Mouse (Mus musculus) bone marrow macrophage, adult 2 months (primary cell): ENCODE results near the gene Emp1. TPM values are rescaled to one million over a fixed set of nuclear protein-coding genes. Genes with fewer than 3 reads are reported as not detected.

Source experiments
- H3K27ac ChIP-seq: 2 replicates; pipeline ENCODE4 v1.5.1; 2012; ENCODE audit warnings: low read depth, low read length; ENCODE audit not compliant: insufficient read depth
- H3K4me1 ChIP-seq: 2 replicates; pipeline ENCODE4 v1.6.1; 2012; ENCODE audit warnings: low read length; ENCODE audit not compliant: control insufficient read depth, insufficient read depth
- H3K4me3 ChIP-seq: 2 replicates; pipeline ENCODE4 v1.5.1; 2012; ENCODE audit warnings: mild to moderate bottlenecking, low read length, moderate library complexity; ENCODE audit not compliant: insufficient read depth
- CTCF ChIP-seq: IDR thresholded peaks from 2 replicates; pipeline ENCODE4 v1.5.1; 2012; ENCODE audit warnings: low read depth, mild to moderate bottlenecking, low read length, moderate library complexity
- POLR2A ChIP-seq: IDR thresholded peaks from 2 replicates; pipeline ENCODE4 v1.6.1; 2012; ENCODE audit warnings: mild to moderate bottlenecking, low read depth, low read length, borderline replicate concordance
- polyA plus RNA-seq: library from polyadenylated mRNA; stranded (reverse); fragments of >200 nt; gene quantifications from 2 replicates; pipeline ENCODE4 v1.2.4, GENCODE M21; 2012; ENCODE audit not compliant: missing spikeins, insufficient read depth, insufficient read length

The Emp1 gene
- polyA plus RNA-seq, 1 experiment, result 173 TPM

DNA sequence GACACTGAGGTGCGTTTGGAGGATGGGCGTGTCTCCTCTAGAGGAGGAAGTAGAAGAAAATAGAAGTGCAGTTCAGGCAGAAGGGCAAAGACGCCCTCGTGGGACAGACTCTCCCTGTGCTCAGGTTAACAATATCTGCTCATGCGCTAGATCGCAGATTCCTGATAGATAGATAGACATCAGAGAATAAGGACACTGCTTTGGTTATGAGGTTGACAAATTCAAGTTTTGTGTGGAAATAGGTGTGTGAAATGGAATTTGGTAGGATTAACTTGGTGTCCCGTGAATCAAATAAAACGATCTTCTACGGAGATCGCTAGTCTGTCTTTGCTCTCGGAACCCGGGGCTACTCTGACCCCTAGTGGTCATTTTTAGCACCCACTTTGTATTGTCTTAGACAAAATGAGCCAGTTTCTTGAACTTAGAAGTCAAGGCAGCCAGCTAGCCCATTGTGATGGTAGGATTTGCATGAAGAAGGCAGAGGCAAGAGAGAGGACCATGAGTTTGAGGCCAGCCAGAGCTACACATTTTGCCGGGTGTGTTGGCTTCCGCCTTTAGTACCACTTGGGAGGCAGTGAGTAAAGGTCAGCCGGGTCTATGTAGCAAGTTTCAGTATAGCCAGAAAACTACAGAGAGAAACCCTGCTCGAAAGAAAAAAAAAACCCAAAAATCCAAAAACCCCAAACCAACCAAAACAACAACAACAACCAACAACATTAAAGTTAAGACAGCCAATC is 15.4 kb downstream of the Emp1 start:
- Histone ChIP-seq H3K27ac (no peak overlapping the region), H3K4me3 (no peak overlapping the region), H3K4me1 (peaks cover 5% of the 10 kb centered on the region)
- TF ChIP-seq POLR2A, result no peak
- peak; percentile 25; the same call in 1 of the 2 replicates for TF ChIP-seq CTCF

DNA sequence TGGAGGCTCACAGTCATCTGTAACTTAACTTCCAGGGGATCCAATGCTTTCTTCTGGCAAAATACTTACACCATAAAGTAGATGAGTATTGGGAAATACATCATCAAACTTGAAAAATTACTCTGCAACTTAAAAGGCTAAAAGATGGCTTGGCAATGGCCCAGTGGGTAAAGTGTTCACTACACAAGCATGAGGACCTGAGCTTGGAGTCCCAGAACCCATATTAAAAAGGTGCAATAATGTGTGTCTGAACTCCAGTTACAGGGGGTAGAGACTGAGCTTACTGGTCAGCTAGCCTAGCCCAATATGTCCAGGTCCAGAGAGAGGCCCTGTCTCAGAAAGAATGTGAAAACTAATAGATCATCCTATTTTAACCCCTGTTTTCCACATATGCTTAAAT is 21.6 kb downstream of the Emp1 start:
- Histone ChIP-seq H3K4me1 (no peaks in the 10 kb centered on the region), H3K4me3 (no peak overlapping the region), H3K27ac (no peak overlapping the region)
- TF ChIP-seq CTCF, result no peak
- no peak for TF ChIP-seq POLR2A

DNA sequence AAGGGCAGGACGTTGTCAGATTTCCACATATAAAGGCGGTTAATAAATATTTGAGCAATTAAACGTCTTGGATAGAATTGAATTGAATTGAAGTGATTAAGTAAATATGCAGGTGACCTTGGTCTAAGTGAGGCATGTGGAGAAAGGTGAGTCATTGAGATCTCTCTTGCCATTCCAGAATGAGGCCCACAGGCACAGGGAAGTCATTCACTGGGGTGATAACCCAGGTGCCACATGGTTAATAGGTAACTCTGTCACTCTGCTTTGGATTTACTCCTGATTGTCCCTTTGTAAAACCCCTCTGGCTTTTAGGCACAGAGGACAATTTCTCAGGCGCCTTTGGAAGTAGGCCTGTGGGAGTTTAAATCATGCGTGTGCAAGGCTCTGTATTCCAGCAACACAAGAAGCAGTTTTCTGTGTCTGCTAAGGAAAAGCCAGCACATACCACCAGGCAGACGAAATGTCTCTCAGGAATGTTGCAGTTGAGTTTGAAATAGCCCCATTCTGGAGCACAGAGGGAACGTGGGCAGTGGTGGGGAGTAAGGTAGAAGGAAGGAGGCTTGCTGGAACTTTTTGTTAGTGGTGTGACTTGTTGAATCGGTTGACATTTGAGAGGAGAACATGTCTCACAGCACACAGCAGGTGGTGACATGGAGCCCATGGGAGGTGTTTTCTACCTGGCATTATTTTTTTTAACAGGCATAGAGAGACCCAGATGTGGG is 23.6 kb downstream of the Emp1 start:
- TF ChIP-seq CTCF (no peak), POLR2A (no peak)
- H3K27ac ChIP-seq, result no peak overlapping the region

GRCm38 (mm10) chr6:135387653-135388052 is 25.3 kb downstream of the Emp1 start:
- H3K27ac ChIP-seq, result no peak overlapping the region
- H3K4me1 ChIP-seq, result no peaks in the 10 kb centered on the region
- no peak overlapping the region for H3K4me3 ChIP-seq
- TF ChIP-seq CTCF (no peak), POLR2A (no peak)

More for the DNA sequence above, 23.6 kb downstream of the Emp1 start:
- no peak overlapping the region for H3K4me3 ChIP-seq
- H3K4me1 ChIP-seq, result no peaks in the 10 kb centered on the region

DNA sequence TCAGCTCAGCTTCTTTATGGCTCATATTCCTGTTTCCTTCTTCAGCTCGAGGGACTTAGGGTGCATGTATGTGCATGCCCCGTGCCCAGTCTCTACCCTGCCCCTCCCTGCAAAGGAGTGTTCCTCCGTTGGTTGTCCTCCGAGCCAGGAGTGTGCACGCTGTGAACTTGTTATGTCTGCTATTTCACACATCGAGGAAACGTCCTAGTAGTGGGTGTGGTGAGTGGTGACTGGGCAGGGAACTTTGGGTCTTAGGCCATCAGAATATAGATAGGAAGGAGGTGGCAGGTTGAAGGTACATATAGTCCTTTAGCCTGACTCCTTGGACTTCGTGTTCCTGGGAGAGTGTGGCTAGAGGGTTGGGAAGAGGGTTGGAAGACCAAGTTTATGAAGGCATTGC is 26.4 kb downstream of the Emp1 start:
- no peak overlapping the region for H3K27ac ChIP-seq
- no peak overlapping the region for H3K4me3 ChIP-seq
- TF ChIP-seq CTCF (no peak), POLR2A (no peak)
- no peaks in the 10 kb centered on the region for H3K4me1 ChIP-seq

GRCm38 (mm10) chr6:135390398-135390797 is 28.1 kb downstream of the Emp1 start:
- H3K27ac ChIP-seq, result no peak overlapping the region
- H3K4me1 ChIP-seq, result no peaks in the 10 kb centered on the region
- TF ChIP-seq CTCF (no peak), POLR2A (no peak)
- no peak overlapping the region for H3K4me3 ChIP-seq

- H3K27ac ChIP-seq, result no peak overlapping the region
- no peaks in the 10 kb centered on the region for H3K4me1 ChIP-seq
- no peak overlapping the region for H3K4me3 ChIP-seq
- no peak for TF ChIP-seq CTCF
- TF ChIP-seq POLR2A, result no peak
Measured at GRCm38 (mm10) chr6:135395375-135395774, 33.0 kb downstream of the Emp1 start.

DNA sequence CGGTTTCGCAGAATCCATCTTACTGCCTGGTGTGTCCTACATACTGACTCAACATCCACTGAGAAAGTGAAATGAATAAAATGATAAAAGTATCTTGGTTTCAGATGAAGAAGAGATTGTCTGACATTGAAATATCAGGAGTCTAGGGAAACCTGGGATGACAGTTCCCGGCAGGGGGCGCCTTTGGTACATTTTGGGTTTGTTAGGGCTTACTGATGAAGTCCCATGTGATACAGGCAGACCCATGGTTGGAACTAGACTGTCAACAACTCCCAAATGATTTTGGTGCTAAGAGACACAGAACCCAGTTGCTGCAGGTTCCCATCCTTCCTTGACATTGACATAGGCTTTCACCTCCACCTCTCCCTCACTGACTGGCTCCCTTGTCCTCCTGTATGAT is 34.7 kb downstream of the Emp1 start:
- H3K27ac ChIP-seq, result no peak overlapping the region
- H3K4me3 ChIP-seq, result no peak overlapping the region
- TF ChIP-seq POLR2A (no peak), CTCF (no peak)
- no peaks in the 10 kb centered on the region for H3K4me1 ChIP-seq

GRCm38 (mm10) chr6:135397788-135398187 is 35.4 kb downstream of the Emp1 start:
- Histone ChIP-seq H3K4me3 (no peak overlapping the region), H3K27ac (no peak overlapping the region), H3K4me1 (no peaks in the 10 kb centered on the region)
- no peak for TF ChIP-seq POLR2A
- no peak for TF ChIP-seq CTCF

- Histone ChIP-seq H3K4me3 (no peak overlapping the region), H3K27ac (no peak overlapping the region)
- no peak for TF ChIP-seq POLR2A
- no peak for TF ChIP-seq CTCF
Measured at GRCm38 (mm10) chr6:135398801-135399200, 36.5 kb downstream of the Emp1 start.

DNA sequence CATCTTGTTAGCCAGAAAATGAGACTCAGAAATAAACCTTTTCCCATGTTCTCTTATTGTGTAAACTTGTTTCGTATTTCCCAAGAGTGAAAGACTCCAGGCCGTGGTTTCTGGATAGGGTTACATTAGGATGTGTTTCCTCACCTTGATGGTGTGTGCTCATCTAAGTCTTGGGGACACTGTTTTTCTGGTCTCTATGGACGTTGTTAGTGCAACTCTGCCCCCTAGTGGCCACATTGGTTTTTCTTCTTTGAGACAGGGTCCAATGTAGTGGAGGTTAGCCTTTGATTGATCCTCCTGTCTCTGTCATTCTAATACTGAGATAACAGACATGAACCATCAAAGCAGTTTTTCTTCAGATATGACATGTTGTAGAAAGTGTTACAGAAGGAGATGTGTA is 38.0 kb downstream of the Emp1 start:
- no peak overlapping the region for H3K4me3 ChIP-seq
- no peaks in the 10 kb centered on the region for H3K4me1 ChIP-seq
- TF ChIP-seq POLR2A (no peak), CTCF (no peak)
- H3K27ac ChIP-seq, result no peak overlapping the region

More at GRCm38 (mm10) chr6:135398801-135399200, 36.5 kb downstream of the Emp1 start:
- no peaks in the 10 kb centered on the region for H3K4me1 ChIP-seq
